Mouse (Mus musculus) thymus, postnatal 10 days (tissue): ENCODE data around the gene Ptpn21.

Experiments used
- DNase-seq, 2 experiments: peaks; one replicate each; pipeline ENCODE4 v3.0.0; 2021; ENCODE audit warnings: low spot score in 2 of 2

Gene Ptpn21

DNA sequence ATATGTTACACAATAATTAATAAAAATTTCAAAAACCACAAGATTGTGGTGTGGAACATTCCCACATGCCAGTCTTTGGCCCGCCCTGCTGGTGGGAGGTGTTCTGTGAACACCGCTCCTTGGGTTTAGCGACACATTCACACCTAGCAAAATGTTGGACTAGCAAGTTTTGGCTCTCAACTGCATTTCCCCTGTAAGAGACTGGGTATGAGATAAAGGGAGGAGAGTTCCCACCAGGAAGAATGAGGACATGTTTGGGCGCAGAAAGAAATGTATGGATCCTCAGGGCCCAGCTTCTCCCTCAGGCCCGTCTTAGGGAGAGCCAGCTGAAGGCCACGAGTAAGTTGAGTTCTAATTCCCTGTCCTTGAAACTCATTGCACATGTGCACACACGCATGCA is 74.6 kb downstream of the Ptpn21 start:
- no peak for DNase-seq

DNA sequence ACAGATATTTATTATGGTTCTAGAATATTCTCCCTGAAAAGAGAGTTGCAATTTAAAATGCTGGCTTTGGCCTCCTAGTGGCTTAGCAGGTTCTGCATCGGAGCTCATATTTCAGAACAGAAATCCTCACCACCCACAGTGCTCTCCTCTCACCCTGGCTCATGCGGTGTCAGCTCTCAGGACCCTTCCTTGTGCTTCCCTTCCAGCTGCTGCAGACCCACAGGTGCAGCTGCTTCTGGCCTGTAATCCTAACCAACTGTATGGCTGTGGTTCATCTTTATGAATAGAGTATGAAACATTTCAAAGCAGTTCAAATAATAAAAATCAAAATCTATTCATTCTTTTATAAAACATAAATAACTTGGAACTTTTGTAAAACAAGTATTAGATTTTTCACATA is 80.3 kb downstream of the Ptpn21 start:
- no peak for DNase-seq

DNA sequence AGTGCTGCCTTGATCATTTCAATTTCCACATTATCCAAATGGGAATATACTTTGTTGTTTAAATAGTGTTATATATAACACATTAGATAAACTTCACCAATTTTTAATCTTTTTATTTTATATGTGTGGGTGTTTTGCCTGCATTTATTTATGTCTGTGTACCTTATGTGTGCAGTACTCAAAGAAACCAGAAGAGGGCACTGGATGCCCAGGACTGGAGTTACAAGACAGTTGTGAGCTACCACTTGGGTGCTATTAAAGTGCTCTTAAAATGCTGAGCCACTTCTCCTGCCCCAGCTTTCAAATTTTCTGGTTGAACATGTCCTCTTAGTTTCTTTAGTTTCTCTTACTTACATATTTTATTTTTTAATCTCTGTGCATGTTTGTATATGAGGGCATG is 92.4 kb downstream of the Ptpn21 start:
- no peak for DNase-seq

DNA sequence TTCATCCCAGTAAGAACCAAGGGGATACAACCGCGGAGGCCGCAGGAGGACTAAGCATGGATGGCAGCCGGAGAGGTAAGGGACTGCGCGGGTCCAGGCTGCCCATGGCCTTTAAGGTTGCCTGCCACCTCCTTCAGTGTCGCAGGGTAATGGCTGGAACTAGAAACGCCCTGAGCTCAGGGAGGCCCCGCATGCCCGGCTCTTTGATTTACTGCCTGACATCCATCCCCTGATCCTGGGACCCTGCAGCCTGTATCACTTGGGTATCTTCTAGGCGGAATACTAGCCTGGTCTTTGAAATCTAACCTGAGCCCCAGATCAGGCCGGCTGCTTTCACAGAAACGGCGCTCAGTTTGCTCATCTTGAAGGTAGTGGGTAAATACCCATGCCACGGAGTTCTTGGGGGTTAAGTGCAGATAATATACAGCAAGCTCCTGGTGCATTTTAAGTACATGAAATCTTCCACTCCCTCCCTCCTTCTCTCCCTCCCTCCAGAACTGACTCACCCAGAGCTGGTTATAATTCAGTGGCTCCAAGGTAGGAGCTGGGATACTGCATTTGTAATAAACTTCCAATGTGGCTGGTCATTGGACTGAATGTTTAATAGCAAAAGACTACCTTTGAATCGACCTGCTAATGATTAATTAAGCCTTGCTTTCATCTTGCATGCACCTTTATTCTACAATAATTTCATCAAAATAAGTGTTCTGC is 108.8 kb downstream of the Ptpn21 start:
- no peak for DNase-seq

DNA sequence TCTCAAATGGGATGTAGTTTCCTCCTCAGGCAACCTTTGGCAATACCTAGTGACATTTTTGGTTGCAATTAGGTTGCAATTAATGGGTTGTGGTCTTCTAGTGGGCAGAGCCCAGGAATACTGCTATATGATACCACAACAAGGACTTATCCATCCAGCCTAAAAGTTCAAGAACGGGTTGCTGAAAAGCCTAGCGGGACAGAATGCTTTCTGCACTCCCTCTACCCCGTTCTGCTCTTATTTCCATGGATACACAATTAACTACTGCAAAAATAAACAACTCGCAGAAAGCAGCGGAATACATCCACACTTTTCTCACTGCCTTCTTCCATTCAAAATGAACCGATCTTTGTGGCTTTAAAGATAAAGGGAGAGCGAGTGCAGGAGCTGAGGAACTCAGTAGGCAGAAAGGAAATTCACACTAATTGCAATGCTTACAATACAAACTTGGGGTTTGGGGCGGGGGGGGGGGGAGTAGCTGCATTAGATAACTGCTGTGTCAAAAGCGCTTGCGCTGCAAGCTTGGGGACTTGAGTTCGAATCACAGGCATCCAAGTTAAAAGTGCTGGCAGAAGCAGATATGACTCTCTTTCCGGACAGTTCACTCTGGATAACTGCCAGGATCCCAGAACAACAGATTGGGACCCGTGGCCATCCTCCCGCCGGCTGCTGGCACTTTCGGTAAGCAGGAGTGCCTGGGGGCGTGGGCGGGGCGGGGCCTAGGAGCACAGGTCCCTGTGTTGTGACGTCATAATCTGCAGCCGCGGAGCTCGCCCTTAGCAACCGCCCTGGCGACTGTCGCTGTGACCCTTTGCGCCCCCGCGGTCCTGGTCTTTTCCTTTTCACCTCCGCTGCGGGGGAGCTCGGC is 109.6 kb downstream of the Ptpn21 start, which contains the start of gene Spata7:
Spata7 (plus strand) TSS at position 766 of the 868 bp plus-strand sequence.
- peak; percentile 71 for DNase-seq
